Mouse (Mus musculus) retina, adult 2 months (tissue): ENCODE data around the gene Cnnm3.
A peak's percentile ranks its signal among the peaks of the same experiment; 100 is the strongest.

Experiments
- DNase-seq: peaks from one replicate; pipeline ENCODE4 v3.0.0-alpha.2; 2012; ENCODE audit warnings: low read depth, low spot score

Cnnm3 gene

GRCm38 (mm10) chr1:36556553-36557456 is 45.1 kb downstream of the Cnnm3 start:
- peak; percentile 66 for DNase-seq

GRCm38 (mm10) chr1:36557457-36558011 is 45.9 kb downstream of the Cnnm3 start:
- DNase-seq, result no peak

- DNase-seq, result no peak
These were observed 46.6 kb downstream of the Cnnm3 start, which contains the start of gene Sema4c for GRCm38 (mm10) chr1:36558031-36558993. TSS of gene Sema4c (minus strand) at chr1:36558349.

GRCm38 (mm10) chr1:36559256-36559655 is 47.6 kb downstream of the Cnnm3 start:
- DNase-seq, result no peak

GRCm38 (mm10) chr1:36559888-36560287 is 48.2 kb downstream of the Cnnm3 start:
- no peak for DNase-seq

GRCm38 (mm10) chr1:36560903-36561302 is 49.2 kb downstream of the Cnnm3 start:
- no peak for DNase-seq

GRCm38 (mm10) chr1:36562388-36562787 is 50.7 kb downstream of the Cnnm3 start:
- DNase-seq, result no peak

GRCm38 (mm10) chr1:36563197-36563596 is 51.5 kb downstream of the Cnnm3 start:
- DNase-seq, result no peak

- no peak for DNase-seq
These were observed 52.0 kb downstream of the Cnnm3 start for GRCm38 (mm10) chr1:36563632-36564031.

GRCm38 (mm10) chr1:36564101-36564500 is 52.4 kb downstream of the Cnnm3 start:
- DNase-seq, result no peak

- DNase-seq, result no peak
These were observed 54.8 kb downstream of the Cnnm3 start for GRCm38 (mm10) chr1:36566425-36566824.

- DNase-seq, result no peak
These were observed 56.3 kb downstream of the Cnnm3 start for GRCm38 (mm10) chr1:36567818-36568603.

- no peak for DNase-seq
These were observed 57.1 kb downstream of the Cnnm3 start for GRCm38 (mm10) chr1:36568776-36569175.

- DNase-seq, result no peak
These were observed 58.1 kb downstream of the Cnnm3 start for GRCm38 (mm10) chr1:36569694-36570276.

GRCm38 (mm10) chr1:36570320-36570719 is 58.7 kb downstream of the Cnnm3 start:
- DNase-seq, result no peak

GRCm38 (mm10) chr1:36571627-36572026 is 60.0 kb downstream of the Cnnm3 start:
- no peak for DNase-seq

- no peak for DNase-seq
These were observed 60.6 kb downstream of the Cnnm3 start for GRCm38 (mm10) chr1:36572140-36572700.

GRCm38 (mm10) chr1:36572709-36573108 is 61.0 kb downstream of the Cnnm3 start:
- no peak for DNase-seq

GRCm38 (mm10) chr1:36573524-36573923 is 61.9 kb downstream of the Cnnm3 start:
- no peak for DNase-seq
